Mouse (Mus musculus) spleen, adult 2 months (tissue): ENCODE measurements around the gene Ebna1bp2. TPM values are rescaled to one million over a fixed set of nuclear protein-coding genes. Genes with fewer than 3 reads are reported as not detected.

Experiments used
- DNase-seq, 2 experiments: peaks; one replicate each; pipeline versions ENCODE4 v3.0.0 to v3.0.0-alpha.2; 2012 to 2021; ENCODE audit warnings: low spot score in 2 of 2, low read depth in 1 of 2
- H3K27ac ChIP-seq: fragments of 200-500 bp; 2 replicates; pipeline ENCODE4 v1.5.1; 2012; ENCODE audit warnings: low read length, inconsistent platforms; ENCODE audit not compliant: insufficient read depth
- H3K27me3 ChIP-seq: fragments of 200-500 bp; 2 replicates; pipeline ENCODE4 v1.6.1; 2012; ENCODE audit warnings: mild to moderate bottlenecking, moderate library complexity, low read length, inconsistent platforms; ENCODE audit not compliant: control insufficient read depth, insufficient read depth
- H3K36me3 ChIP-seq: fragments of 200-500 bp; 2 replicates; pipeline ENCODE4 v1.6.1; 2012; ENCODE audit warnings: mild to moderate bottlenecking, low read length, inconsistent platforms; ENCODE audit not compliant: control insufficient read depth, insufficient read depth
- H3K4me1 ChIP-seq: fragments of 200-500 bp; 2 replicates; pipeline ENCODE4 v1.6.1; 2011; ENCODE audit warnings: inconsistent platforms; ENCODE audit not compliant: control insufficient read depth, insufficient read depth, insufficient read length
- H3K4me3 ChIP-seq: fragments of 200-500 bp; 2 replicates; pipeline ENCODE4 v1.5.1; 2011; ENCODE audit warnings: mild to moderate bottlenecking, inconsistent platforms; ENCODE audit not compliant: insufficient read depth, insufficient read length; ENCODE audit errors: extremely low read depth
- CTCF ChIP-seq: fragments of 200-500 bp; IDR thresholded peaks from 2 replicates; pipeline ENCODE4 v1.5.1; 2011; ENCODE audit warnings: mild to moderate bottlenecking, inconsistent platforms; ENCODE audit not compliant: insufficient read depth, insufficient read length, insufficient replicate concordance; ENCODE audit errors: extremely low read depth
- POLR2A ChIP-seq: fragments of 200-500 bp; IDR thresholded peaks from 2 replicates; pipeline ENCODE4 v1.6.1; 2011; ENCODE audit warnings: low read depth, low read length, inconsistent platforms
- WGBS: fragments of 180-500 bp; shearing (Covaris S2); methylation state at CpG from one replicate; pipeline ENCODE4 v1.1.7; 2018; 5-methylcytosine and 5-hydroxymethylcytosine counted together
- polyA plus RNA-seq: library from polyadenylated mRNA; depleted of rRNA; stranded (reverse); fragments of >200 nt; gene quantifications from 2 replicates; pipeline ENCODE4 v1.2.3, GENCODE M21; 2012; rRNA removed

Gene Ebna1bp2
- 17.5 and 18.5 TPM in 2 replicates for polyA plus RNA-seq

DNA sequence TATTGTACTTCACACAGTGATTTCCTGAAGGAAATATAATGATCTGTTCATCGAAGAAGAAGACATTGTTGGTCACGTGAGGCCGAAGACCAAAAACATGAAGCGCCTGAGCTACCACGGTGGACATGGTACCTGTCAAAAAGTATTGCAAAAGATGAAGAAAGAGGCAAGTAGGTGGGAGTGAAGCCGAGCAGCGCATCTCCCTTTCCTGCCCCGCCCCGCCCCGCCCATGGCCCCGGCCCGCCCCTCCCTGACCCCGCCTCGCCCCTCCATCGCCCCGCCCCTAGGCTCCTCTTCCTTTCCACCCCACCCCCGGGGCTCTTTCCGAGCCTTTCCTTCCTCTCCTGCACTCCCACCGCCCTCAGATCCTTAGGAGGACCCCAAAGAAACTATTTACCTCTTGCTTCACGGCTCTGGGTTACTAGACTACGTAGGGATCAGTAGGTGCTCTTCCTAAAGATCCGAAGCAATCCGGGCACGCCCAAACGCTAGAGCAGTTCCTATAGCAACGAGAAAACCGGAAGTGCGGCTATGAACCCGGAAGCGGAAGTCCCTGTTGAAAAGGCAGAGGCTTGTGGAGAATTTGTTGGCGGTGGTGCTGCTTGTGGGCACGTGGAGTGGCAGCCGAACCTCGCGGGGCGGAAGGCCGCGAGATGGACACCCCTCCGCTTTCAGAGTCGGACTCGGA, at the start of gene Ebna1bp2, which contains the start of gene Cfap57:
Ebna1bp2 (plus strand) TSS at position 521 of the 688 bp plus-strand sequence.
Cfap57 (minus strand) TSS at position 499 of the 688 bp plus-strand sequence.
- no peaks in the 10 kb centered on the region for H3K27me3 ChIP-seq
- under 1% methylated on average over 41 of the region's 41 CpGs for WGBS
- DNase-seq, result peak; percentile 85 to 93
- H3K27ac ChIP-seq, result peak within 1 kb of the TSS; percentile 59
- H3K36me3 ChIP-seq, result peaks cover 17% of the 10 kb centered on the region
- TF ChIP-seq CTCF (no peak), POLR2A (peak; percentile 34)
- H3K4me1 ChIP-seq, result peaks cover 3% of the 10 kb centered on the region; the same call in 1 of the 2 replicates
- H3K4me3 ChIP-seq, result peak within 1 kb of the TSS; percentile 86

- Histone ChIP-seq H3K4me3 (no peak overlapping the region), H3K27me3 (no peaks in the 10 kb centered on the region), H3K36me3 (no peaks in the 10 kb centered on the region), H3K4me1 (no peaks in the 10 kb centered on the region), H3K27ac (no peak overlapping the region)
- 53% methylated on average over 15 of the region's 15 CpGs for WGBS
- TF ChIP-seq CTCF (no peak), POLR2A (no peak)
- DNase-seq, result no peak
These were observed 49.2 kb upstream of the Ebna1bp2 start for GRCm38 (mm10) chr4:118571441-118571840.

DNA sequence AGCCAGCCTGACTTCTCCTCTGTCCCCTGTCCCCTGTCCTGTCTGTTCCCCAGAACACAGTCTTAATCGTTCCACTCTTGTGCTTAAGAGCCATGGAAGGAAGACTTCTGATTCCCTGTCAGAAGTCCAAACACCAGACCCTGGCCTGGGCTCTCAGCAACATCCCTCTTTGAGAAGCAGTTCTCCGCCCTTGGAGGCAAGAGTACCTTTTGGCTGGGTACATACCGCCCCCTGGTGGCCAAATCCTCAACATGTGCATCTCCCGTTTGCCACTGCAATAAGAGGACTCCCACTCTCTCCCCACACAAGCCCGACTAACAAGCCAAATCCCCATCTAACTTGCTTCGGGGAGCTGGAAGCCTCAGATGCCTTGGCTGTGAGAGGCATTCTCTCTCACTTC, 44.5 kb upstream of the Ebna1bp2 start:
- Histone ChIP-seq H3K4me3 (no peak overlapping the region), H3K4me1 (no peaks in the 10 kb centered on the region), H3K36me3 (no peaks in the 10 kb centered on the region), H3K27ac (no peak overlapping the region), H3K27me3 (no peaks in the 10 kb centered on the region)
- 10% methylated on average over 6 of the region's 6 CpGs for WGBS
- peak in 1 of 2 experiments; percentile 49 for DNase-seq
- TF ChIP-seq POLR2A (no peak), CTCF (peak; percentile 59; the same call in 1 of the 2 replicates)

DNA sequence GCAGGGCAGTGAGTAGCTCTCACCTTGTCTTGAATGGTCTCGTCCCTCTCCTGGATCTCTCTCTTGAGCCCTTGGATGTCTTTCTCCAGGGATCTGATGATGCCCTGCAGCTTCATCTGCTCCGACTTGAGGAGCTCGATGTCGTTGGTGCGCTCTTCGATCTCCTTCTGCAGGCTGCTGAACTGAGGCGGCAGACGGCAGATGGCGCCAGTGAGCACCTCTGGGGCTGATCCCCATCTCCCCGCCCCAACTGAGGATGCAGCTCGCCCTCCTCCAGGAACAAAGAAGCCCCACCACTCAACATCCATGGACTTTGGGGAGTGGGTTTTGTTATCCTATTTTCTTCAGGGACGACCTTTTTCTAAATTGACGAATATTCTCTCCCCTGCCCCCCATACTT, 41.3 kb upstream of the Ebna1bp2 start:
- Histone ChIP-seq H3K27ac (no peak overlapping the region), H3K4me1 (no peaks in the 10 kb centered on the region), H3K27me3 (no peaks in the 10 kb centered on the region), H3K36me3 (no peaks in the 10 kb centered on the region), H3K4me3 (no peak overlapping the region)
- TF ChIP-seq POLR2A (no peak), CTCF (peak; percentile 26; the same call in 1 of the 2 replicates)
- 45% methylated on average over 13 of the region's 13 CpGs for WGBS
- DNase-seq, result peak in 1 of 2 experiments; percentile 22

DNA sequence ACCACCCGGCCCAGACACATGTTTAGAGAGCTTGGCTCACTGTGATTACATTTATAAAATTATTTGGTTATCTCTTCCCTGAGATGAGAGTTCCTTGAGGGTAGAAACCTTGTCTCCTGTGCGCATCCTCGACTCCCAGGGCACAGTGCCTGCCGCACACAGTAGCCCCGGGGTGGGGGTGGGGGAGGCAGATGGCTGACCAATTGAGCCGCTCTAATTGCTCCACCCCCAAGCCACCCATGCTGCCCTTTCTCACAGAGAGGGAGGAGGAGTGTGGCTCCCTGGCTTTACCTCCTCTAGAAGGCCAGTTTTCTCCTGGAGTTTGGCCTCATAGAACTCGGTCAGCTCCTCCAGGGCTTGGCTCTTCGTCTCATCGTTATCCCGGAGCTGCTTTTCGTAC, 39.1 kb upstream of the Ebna1bp2 start:
- Histone ChIP-seq H3K27me3 (no peaks in the 10 kb centered on the region), H3K4me1 (no peaks in the 10 kb centered on the region), H3K36me3 (no peaks in the 10 kb centered on the region), H3K27ac (no peak overlapping the region), H3K4me3 (no peak overlapping the region)
- WGBS, result 75% methylated on average over 11 of the region's 11 CpGs
- no peak for DNase-seq
- no peak for TF ChIP-seq CTCF
- no peak for TF ChIP-seq POLR2A

- DNase-seq, result no peak
- Histone ChIP-seq H3K27ac (no peak overlapping the region), H3K4me1 (no peaks in the 10 kb centered on the region), H3K36me3 (no peaks in the 10 kb centered on the region), H3K4me3 (no peak overlapping the region), H3K27me3 (no peaks in the 10 kb centered on the region)
- no peak for TF ChIP-seq POLR2A
- no peak for TF ChIP-seq CTCF
- WGBS, result 86% methylated on average over 8 of the region's 8 CpGs
These were observed 38.0 kb upstream of the Ebna1bp2 start for GRCm38 (mm10) chr4:118582629-118583028.
